In genomic region chr2:92191826-92192581, GRCm38 (mm10) we compare ENCODE assay signal across 10 mouse cellular contexts.
DNase-seq lines count a peak whose midpoint lies in the region; ATAC-seq lines count a peak whose summit lies in the region.
"Had no signal": no experiment of that assay in that cellular context is flagged by ENCODE, and none has a peak within 500 bp of the region (broad histone marks: within the 10 kb centered on the region; RNA-seq: fewer than 3 reads in every experiment).

No protein-coding gene starts in this region.

- H3K36me3 ChIP-seq in forebrain, embryonic 15.5 days = no peaks in the 10 kb centered on the region
- H3K36me3 ChIP-seq in lung, embryonic 16.5 days (ENCODE audit: control insufficient read depth, insufficient read depth, low read length) = no peaks in the 10 kb centered on the region

- no peak overlapping the region for H3K27ac ChIP-seq in forebrain, embryonic 15.5 days (replicated peaks)
- H3K27ac ChIP-seq in lung, embryonic 16.5 days (ENCODE audit: low read length) = no peak overlapping the region
- H3K27ac ChIP-seq: macrophage had no signal

- H3K27me3 ChIP-seq in forebrain, embryonic 15.5 days = no peaks in the 10 kb centered on the region
- H3K27me3 ChIP-seq in lung, embryonic 16.5 days (ENCODE audit: control insufficient read depth, insufficient read depth, low read depth, low read length) = no peaks in the 10 kb centered on the region

- no peak overlapping the region for H3K4me3 ChIP-seq in forebrain, embryonic 15.5 days
- H3K4me3 ChIP-seq in lung, embryonic 16.5 days (ENCODE audit: low read length) = no peak overlapping the region
- H3K4me3 ChIP-seq: erythroblast, embryonic 14.5 days had no signal

- peak; percentile 76 for ATAC-seq in forebrain, embryonic 15.5 days (replicated peaks)
- ATAC-seq in lung, embryonic 16.5 days (ENCODE audit: low read depth) = peak; percentile 47; the same call in 1 of the 2 replicates

- H3K4me2 ChIP-seq in forebrain, embryonic 15.5 days (replicated peaks) = no peak overlapping the region
- no peak overlapping the region for H3K4me2 ChIP-seq in lung, embryonic 16.5 days (ENCODE audit: low read depth, low read length)

- no peaks in the 10 kb centered on the region for H3K9me3 ChIP-seq in forebrain, embryonic 15.5 days
- H3K9me3 ChIP-seq in lung, embryonic 16.5 days (ENCODE audit: control insufficient read depth, low read length) = no peaks in the 10 kb centered on the region

- H3K9ac ChIP-seq in forebrain, embryonic 15.5 days (replicated peaks) = no peak overlapping the region
- H3K9ac ChIP-seq in lung, embryonic 16.5 days (ENCODE audit: low read length) = no peak overlapping the region

- peaks cover 37% of the 10 kb centered on the region for H3K4me1 ChIP-seq in forebrain, embryonic 15.5 days
- peaks cover 8% of the 10 kb centered on the region for H3K4me1 ChIP-seq in lung, embryonic 16.5 days (replicated peaks; ENCODE audit: control insufficient read depth, insufficient read depth, low read length)

- peak; percentile 32 for DNase-seq in adrenal gland, adult 2 months
- DNase-seq in adrenal gland, postnatal 25 days = no peak
- peak; percentile 61 for DNase-seq in kidney, postnatal 14 days
- no peak for DNase-seq in kidney, postnatal 4 days
- DNase-seq in CD8-positive naive resting alpha-beta T cell, adult 2 months (ENCODE audit: low read depth in 2 of 2, low spot score in 2 of 2) = peak; percentile 32 to 62
- DNase-seq in cerebellum, adult 11 months = no peak

- 72% methylated on average over 5 of the region's 5 CpGs for WGBS in forebrain, embryonic 15.5 days
- 69% methylated on average over 5 of the region's 5 CpGs for WGBS in lung, embryonic 16.5 days

Comparison
In these comparisons a context has a peak if more than half of its experiments do, and no peak if none do; other contexts are left out.
1. DNase-seq: peak in adrenal gland, adult 2 months (single experiment), kidney, postnatal 14 days (single experiment) and CD8-positive naive resting alpha-beta T cell, adult 2 months (2 of 2); none in adrenal gland, postnatal 25 days (single experiment), kidney, postnatal 4 days (0 of 2) and cerebellum, adult 11 months (single experiment).